Mouse (Mus musculus) forelimb bud, embryonic 11.5 days (tissue): Measurements from ENCODE around the gene Supt6.

Experiments
- DNase-seq: peaks from one replicate; pipeline ENCODE4 v3.0.0-alpha.2; 2012; ENCODE audit warnings: low read depth, low spot score

The Supt6 gene

DNA sequence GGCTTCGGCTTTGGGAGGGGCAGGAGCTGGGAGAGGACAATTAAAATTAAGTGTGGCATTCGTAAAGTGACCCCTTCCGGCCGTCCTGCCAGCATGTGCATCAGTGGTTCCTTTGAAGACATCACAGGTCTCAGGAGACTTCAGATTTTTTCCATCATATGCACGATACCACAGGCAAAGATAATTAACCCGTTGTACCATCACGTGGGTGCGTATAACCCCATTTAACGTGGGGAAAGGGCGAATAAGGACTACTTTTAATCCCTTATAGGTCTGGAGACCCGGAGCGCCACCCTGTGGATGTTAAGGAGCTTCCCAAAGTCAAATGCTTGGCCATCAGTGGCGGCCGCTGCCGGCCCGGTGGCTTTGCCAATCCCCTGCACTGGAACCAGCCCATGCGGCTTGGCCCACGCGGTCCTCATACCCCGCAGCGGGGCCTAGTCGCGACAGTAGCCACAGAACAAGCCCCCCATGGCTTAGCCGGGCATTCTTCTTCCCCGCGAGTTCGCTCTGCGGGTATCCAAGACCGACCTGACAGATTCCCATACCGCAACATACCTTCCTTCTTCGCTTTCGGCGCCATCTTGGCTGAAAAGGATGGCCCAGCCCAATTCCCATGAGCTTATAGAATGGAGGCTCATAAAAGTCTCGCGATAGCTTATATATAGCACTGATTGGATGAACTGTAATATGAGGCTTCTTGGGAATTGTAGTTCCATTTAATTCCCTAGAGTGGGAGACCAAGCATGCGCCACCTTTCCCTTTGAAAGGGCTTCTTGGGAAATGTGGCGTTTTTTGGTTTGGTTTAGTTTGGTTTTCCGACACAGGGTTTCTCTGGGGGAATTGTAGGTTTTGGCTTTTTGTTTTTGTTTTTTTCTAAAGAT is 62.6 kb downstream of the Supt6 start, which contains the start of gene Rpl23a:
TSS of gene Rpl23a (minus strand) at position 624 of the 884 bp plus-strand sequence.
- peak; percentile 95 for DNase-seq

DNA sequence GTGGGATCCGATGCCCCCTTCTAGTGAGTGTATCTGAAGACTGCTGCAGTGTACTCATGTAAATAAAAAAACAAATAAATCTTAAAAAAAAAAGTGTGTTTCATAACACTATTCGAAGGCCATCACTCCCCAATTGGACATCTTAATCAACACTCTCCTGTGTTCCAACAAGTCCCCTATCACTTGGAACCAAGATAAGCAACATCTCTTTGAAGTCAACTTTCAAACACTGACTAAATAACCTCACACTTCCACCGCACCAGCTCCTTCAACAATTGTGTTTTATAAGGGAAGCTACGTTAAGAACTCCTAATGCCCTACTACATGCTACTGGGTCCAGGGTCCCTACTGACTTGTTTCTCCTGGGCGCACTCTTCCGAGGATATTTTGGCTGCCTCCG is 63.3 kb downstream of the Supt6 start:
- DNase-seq = no peak

DNA sequence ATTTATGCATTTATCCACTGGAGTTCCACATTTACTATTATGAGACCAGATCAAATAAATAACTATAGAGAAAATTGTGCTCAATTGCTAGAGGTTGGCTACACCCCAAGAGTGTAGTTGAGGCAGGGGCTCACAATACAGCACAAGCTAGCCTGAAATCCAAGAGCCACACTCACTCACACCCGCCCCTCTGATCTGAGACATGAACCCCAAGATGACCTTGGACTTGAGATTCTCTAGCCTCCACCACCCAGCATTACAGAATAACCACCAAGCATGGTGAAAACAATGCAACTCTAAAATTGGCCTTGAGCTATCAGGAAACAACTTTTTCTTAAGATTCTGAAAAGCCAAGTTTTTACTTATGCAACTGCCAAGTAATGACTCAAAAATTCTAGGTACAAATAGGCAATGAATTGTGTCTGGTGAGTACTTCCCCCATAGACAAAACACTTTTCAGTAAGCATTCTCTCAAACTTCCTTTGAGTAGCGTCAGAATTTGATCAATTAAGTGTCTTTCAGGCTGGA is 63.9 kb downstream of the Supt6 start:
- no peak for DNase-seq

DNA sequence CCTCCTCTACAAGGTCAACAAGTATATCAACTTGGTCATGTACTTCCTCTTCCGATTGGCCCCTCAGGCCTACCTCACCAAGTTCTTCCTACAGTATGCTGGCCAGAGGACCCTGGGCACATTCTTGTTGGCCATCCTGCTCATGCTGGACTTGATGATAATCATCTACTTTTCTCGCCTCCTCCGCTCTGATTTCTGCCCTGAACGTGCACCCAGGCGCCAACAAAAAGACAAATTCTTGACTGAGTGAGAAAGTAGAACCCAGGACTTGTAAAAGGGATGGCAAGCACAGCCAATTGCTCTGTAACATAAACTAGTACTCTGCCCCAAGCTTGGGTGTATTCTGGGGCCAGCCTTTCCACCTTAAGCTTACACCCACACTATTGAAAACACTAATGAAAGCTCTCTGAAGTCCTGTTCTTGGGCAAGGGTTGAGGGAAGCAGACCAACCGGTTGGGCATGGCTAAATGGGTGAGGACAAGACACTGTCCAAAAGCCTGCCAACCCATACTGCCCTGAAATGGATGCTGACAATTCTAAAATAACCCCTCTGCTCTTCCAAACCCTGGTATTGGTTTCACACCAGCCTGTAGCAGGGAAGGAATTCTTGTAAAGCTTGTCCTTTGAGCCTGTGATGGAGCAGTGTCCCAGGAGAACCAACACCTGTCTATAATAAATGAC is 65.6 kb downstream of the Supt6 start:
- no peak for DNase-seq

DNA sequence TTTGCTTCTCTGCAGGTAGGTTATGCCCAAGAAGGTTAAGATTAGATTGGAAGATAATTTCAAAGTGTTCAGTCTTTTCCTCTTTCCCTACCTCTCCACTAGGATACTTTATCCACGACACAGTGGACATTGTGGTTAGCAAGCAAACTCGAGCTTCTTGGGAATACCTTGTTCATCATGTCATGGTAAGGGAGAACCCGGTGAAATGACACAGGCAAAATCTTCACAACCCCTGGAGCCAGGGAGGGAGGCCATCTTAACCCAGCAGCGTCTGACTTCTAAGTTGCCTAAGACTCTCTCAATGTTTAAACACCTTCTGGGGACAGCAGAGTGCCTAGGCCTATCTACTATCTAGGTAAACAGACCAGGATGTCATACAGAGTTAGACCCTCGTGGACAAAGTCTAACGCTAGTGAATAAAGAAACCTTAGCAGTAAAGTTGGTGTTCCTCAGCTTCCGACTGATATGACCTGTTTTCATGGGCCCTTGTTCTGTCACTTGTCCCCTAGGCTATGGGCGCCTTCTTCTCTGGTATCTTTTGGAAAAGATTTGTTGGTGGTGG is 66.3 kb downstream of the Supt6 start:
- no peak for DNase-seq

DNA sequence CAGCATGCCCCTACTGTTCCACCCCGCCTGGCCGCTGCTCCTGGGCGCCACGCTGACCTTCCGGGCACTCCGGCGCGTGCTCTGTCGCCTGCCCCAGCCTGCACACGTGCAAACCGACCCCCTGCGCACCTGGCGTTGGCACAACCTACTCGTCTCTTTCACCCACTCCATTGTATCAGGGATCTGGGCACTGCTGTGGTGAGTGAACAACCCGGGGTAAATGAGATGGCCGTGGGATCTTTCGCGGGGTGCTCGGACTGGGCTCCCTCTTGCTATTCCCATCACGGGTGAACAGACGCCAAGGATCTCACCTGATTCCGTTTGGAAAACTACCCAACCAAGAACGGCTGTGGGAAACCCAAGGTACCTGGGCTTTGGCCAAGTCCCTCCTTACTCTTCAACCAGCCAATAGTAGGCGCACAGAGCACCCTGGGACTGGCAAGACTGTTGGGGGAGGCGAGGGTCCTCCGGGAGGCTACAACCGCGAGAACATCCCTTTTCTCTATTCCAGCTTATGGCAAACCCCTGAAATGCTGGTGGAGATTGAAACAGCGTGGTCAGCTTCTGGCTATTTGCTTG is 66.8 kb downstream of the Supt6 start:
- DNase-seq = peak; percentile 59

DNA sequence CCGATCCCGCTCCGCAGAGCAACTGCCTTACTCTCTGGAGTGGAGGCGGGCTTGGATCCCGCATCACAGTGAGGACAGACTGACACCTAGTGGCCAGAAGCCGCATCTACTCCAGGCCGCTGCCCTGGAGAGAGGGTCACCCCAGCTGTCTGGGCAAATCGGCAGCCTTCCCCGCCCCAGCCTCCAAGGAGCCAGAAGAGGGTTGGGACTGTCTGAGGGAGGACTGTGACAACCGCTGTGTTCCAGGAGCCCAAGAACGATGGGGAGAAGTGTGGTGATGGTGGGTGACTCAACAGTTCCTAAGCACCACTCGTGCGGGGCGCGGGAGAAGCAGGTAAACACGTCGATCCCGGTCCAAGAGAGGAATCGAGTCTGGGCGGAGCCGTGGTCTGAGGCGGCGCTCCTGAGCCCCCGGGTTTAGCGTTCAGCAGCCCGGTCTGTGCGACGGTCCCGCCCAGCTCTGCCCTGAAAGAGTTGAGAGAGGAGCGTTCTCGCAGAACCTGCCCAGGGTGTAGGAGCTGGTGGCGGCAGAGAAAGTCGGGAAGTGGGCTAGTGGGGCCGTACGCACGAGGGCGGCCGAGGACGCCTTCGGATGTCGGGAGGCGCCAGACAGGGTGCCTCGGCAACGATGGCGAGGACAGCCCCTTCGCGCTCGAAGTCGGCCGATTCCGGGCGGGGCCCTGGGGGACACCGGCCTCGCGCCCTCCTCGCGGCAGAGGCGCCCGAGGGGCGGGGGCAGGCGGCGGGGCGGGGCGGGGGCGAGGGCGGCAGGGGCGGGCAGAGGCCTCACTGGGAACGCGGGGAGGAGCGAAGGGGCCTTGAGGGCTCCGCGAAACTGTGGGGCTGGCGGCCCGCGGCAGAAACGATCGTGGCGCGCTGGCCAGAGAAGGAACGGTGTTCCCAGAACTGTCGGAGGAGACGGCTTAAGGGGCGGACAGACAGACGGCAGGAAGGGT is 67.6 kb downstream of the Supt6 start:
- DNase-seq = peak; percentile 96

DNA sequence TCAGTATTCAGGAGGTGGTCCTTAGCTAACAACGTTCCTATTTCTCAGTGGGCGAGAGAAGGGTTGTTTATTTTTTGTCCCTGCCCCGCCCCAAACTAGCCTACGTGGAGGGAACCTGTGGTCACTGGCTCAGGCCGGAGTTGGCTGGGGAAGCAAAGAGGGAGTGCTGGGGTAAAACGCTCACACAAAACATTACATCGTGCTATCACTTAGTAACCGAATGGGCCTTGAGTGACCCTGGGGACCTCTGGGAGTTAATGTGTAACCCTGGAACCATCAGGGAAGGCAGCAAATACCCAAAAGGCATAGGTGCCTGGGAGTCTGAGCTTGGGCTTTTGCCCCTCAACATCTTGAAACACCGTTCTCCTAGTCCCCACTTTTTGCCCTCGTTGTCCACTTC is 68.3 kb downstream of the Supt6 start:
- DNase-seq = no peak

DNA sequence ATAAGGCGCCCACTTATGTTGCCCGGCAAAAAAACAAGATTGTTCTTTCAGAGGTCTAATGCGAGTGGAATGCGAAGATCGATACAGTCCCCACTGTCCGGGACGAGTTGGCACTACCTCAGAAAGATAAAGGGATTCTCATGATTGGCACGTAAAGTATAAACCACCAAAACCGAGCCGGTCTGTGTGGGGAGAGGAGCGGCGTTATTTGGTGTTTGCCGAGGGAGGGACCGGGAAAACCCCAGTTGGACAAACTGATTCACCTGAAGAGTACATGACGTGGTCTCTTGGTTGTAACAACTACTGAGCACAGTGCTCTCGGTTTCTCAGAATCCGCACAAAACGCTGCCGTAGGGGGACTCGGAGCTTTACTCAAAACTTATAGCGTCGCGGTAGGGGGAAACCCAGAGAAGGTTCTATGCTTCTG is 68.9 kb downstream of the Supt6 start:
- DNase-seq = no peak

DNA sequence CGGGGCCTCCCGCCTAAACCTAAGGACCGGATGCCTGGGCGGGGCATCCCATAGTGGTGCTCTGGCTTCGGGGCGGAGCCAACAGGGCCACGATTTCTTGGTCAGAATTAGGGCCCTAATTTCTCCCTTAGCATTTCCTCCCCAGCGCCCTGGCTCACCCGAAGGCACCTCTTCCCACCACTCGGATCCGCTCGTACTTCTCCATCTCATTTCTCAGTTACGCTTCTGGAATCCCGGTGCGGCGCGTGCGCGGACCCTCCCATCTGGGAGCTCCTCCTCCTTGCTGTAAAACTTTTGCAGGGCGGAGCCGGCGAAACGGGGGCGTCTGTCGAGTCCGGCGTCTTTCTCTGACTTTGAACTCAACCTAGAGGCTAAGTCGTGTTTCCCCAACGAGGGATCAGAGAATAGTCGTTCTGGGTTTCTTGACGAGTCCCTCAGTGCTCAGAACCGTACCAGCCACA is 69.4 kb downstream of the Supt6 start, which contains the start of the genes Nek8 and Tlcd1:
TSS of gene Nek8 (minus strand) at position 274 of the 461 bp plus-strand sequence.
TSS of gene Tlcd1 (plus strand) at position 310 of the 461 bp plus-strand sequence.
- DNase-seq = peak; percentile 83

DNA sequence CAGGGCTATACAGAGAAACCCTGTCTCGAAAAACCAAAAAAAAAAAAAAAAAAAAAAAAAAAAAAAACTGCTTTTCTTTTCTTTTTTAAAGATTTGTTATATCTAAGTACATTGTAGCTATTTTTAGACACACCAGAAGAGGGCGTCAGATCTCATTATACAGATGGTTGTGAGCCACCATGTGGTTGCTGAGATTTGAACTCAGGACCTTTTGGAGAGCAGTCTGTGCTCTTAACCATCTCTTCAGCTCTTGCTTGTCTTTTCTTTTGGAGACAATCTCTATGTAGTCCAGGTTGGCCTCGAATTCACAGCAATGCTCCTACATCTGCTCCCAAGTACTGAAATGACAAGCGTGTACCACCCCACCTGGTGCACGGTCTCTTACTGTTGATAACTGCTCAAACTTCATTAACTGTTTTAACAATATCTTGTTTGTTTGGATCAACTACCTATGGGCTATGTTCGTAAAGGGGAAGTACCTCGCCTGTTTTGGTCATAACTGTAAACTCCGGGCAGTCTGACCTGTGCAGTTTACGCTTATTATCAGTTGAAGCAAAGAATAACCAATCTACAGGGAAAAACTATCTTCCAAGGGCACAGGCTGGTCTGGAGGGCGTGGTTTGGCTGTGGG is 69.9 kb downstream of the Supt6 start:
- no peak for DNase-seq

DNA sequence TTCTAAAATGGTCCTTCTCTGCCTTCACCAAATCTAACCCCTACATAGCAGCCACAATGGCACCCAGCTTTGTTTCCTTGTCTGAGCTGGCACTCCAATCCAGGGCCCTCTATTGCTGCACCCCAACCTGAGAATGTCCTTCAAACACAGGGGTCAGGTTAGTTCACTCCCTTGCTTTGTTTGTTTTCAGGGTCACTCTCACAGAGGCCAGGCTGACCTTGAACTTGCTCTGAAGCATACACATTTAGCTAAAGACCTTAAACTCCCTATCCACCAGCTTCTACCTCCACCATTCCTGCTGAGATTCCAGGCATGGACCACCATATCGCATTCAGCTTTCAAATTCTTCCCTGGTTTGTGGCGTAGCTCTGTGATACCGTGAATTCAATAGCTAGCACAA is 71.3 kb downstream of the Supt6 start:
- no peak for DNase-seq

DNA sequence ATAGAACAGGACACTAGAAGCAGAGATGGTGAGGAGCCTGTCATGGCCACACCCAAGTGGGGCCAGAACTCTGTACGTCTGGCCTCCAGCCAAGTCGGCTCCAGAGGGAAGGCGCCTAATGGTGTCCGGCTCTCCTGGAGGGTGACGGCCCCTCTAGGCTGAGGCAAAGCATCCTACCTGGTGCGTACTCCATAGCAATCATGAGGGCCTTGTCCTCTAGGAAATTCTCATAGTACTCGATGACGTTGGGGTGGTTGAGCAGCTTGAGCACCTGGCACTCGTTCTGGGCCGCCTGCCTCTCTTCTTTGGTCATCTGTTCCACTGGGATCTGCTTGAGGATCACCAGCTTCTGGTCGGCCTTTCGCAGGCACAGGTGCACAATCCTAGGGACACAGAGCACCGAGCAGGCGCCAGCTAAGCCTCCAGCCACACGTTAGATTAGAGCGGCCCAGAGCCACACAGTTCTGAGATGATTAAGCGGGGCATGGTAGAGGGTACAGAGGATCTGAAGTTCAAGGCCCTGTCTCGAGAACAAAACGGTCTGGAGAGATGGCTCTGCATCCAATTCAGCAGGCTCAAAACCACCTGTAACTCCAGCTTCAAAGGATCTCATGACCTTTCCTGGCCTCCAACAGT is 72.9 kb downstream of the Supt6 start:
- no peak for DNase-seq

DNA sequence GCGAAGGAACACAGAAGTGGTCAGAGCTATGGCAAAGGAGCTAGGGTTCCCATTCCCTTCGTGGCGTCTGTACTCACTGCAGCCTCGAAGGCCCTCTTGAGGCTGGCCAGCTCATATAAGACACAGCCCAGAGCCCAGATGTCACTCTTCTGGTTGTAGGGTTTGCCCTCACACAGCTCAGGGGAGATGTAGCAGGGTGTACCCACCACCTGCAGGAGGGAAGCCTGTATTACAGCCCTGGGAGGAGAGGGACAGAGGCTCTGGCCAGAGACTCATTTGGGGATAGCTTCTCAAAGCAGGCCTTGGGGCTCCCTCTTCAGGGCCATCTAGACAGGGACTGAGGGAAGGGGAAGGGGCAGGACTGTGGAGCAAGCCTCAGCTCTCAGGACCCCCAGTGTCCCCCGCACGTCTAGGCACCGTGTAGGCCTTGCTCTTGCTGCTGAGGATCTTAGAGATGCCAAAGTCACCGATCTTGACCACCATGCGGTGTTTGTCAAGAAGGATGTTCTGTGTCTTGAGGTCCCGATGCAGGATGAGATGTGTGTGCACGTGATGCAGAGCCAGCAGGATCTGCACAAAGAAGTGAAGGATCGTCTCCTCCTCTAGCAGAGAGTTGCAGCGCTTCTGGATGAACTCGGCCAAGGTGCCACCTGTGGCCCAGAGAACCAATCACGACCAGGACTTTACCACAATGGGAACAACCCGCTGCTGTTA is 73.6 kb downstream of the Supt6 start:
- no peak for DNase-seq

DNA sequence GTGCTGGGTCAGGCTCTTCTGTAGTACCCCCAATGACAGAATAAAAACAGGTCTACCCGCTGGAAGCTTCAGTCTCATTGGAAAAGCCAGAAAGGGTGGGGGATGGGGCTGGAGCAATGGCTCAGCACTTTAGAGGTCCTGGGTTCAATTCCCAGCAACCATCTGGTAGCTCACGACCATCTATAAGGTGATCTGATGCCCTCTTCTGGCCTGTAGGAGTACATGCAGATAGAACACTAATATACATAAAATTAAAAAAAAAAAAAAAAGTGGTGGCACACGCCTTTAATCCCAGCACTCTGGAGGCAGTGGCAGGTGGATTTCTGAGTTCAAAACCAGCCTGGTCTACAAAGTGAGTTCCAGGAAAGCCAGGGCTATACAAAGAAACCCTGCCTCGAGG is 74.5 kb downstream of the Supt6 start:
- no peak for DNase-seq

DNA sequence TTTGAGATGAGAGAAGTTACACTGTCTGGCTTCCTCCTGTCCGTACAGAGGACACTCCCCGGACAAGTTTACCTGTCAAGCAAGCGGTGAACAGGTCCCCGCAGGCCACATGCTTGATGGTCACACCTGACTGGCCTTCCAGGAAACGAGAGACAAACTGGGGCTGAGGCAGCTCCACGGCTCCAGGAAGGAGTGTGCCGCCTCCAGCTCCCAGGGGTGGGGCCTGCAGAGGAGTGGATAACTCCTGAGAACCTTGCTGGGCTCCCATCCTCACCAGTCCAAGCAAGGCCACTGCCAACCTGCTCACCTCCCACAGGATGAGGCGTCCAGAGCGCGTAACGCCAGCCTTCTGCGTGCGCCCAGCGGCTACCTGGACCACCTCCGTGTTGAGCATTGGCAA is 75.5 kb downstream of the Supt6 start:
- no peak for DNase-seq

DNA sequence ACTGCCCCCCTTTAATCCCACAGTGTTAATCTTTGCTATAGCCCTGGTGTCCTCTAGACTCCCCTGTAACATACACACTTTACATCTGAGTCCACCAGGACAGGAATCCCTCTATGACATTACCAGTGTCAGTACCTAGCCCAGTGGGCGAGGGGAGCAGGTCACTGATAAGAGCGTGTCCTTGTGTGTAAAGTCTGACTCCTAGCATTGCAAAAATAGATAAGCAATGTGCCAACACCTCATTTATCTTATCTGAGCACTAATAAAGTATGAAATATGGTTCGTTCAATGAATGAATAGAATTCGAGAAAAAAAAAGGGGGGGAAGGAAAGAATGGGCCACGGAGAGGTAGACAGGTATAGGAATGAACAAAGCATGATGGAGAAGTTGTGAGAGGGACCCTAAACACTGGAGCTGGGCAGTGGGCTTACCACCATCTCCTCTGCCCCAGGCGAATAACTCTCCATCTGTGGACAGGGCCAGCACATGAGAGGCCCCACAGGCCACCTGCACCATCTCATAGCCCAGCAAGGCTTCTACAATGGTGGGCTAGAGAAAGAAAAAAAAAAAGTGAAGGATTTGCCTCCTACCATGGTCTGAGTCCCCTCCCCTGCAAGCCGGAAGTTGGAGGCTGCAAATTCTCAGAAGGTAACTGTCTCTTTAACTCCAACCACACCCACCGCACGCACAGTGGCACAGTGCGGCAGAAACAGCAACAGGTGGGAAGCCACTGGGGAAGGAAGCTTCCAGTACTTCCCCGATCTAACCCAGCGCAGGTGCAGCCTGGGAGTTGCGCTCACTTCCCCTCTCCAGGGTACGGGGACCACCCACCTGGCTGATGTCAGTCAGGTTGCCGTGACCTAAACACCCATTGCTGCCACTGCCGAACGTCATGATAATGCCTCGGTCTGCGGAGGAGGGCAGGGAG is 77.0 kb downstream of the Supt6 start:
- DNase-seq = no peak
